ENCODE assay signal across 25 mouse cellular contexts in genomic region chr3:103246627-103247260, GRCm38 (mm10). TPM values are rescaled to one million over a fixed set of nuclear protein-coding genes. Genes with fewer than 3 reads are reported as not detected.
DNase-seq lines count a peak whose midpoint lies in the region; ATAC-seq and TF ChIP-seq lines count a peak whose summit lies in the region.
"Had no signal": no experiment of that assay in that cellular context is flagged by ENCODE, and none has a peak within 500 bp of the region (broad histone marks: within the 10 kb centered on the region; RNA-seq: fewer than 3 reads in every experiment).

No protein-coding gene starts in this region.

- no peak overlapping the region for H3K4me2 ChIP-seq in forebrain, embryonic 14.5 days (ENCODE audit: low read length)
- no peak overlapping the region for H3K4me2 ChIP-seq in forebrain, embryonic 13.5 days
- H3K4me2 ChIP-seq in hindbrain, postnatal 0 days (ENCODE audit: low read depth, low read length) = no peak overlapping the region
- peak overlapping the region; percentile 9; the same call in 1 of the 2 replicates for H3K4me2 ChIP-seq in neural tube, embryonic 15.5 days
- H3K4me2 ChIP-seq: embryonic facial prominence, embryonic 12.5 days; forebrain, embryonic 15.5 days; midbrain, embryonic 15.5 days; stomach, embryonic 15.5 days had no signal

- no peak overlapping the region for H3K27ac ChIP-seq in forebrain, embryonic 14.5 days (ENCODE audit: low read depth, low read length)
- no peak overlapping the region for H3K27ac ChIP-seq in forebrain, embryonic 13.5 days
- no peak overlapping the region for H3K27ac ChIP-seq in hindbrain, postnatal 0 days
- no peak overlapping the region for H3K27ac ChIP-seq in hindbrain, embryonic 10.5 days
- 0 out of 2 replicates have a peak overlapping the region, but pooled peaks have one; percentile 14 for H3K27ac ChIP-seq in neural tube, embryonic 15.5 days (replicated peaks)
- H3K27ac ChIP-seq: embryonic facial prominence, embryonic 12.5 days; forebrain, embryonic 15.5 days; heart, embryonic 10.5 days; kidney, postnatal 0 days; midbrain, embryonic 15.5 days; stomach, embryonic 15.5 days had no signal

- H3K4me1 ChIP-seq in forebrain, embryonic 14.5 days (ENCODE audit: control insufficient read depth, insufficient read depth, low read length) = no peaks in the 10 kb centered on the region
- H3K4me1 ChIP-seq in forebrain, embryonic 13.5 days = no peaks in the 10 kb centered on the region
- H3K4me1 ChIP-seq in hindbrain, postnatal 0 days (ENCODE audit: insufficient read depth, low read length) = no peaks in the 10 kb centered on the region
- 0 out of 2 replicates have a peak, but pooled peaks cover 2% of the 10 kb centered on the region for H3K4me1 ChIP-seq in hindbrain, embryonic 10.5 days (replicated peaks)
- peaks cover 4% of the 10 kb centered on the region for H3K4me1 ChIP-seq in neural tube, embryonic 15.5 days
- H3K4me1 ChIP-seq: embryonic facial prominence, embryonic 12.5 days; forebrain, embryonic 15.5 days; heart, embryonic 10.5 days; midbrain, embryonic 15.5 days; stomach, embryonic 15.5 days had no signal

- H3K9me3 ChIP-seq in forebrain, embryonic 14.5 days (replicated peaks; ENCODE audit: control insufficient read depth, low read length) = no peaks in the 10 kb centered on the region
- H3K9me3 ChIP-seq in forebrain, embryonic 13.5 days (replicated peaks) = no peaks in the 10 kb centered on the region
- H3K9me3 ChIP-seq in hindbrain, postnatal 0 days (ENCODE audit: low read length) = no peaks in the 10 kb centered on the region
- H3K9me3 ChIP-seq in hindbrain, embryonic 10.5 days = no peaks in the 10 kb centered on the region
- H3K9me3 ChIP-seq in neural tube, embryonic 15.5 days (replicated peaks) = no peaks in the 10 kb centered on the region
- H3K9me3 ChIP-seq: embryonic facial prominence, embryonic 12.5 days; forebrain, embryonic 15.5 days; heart, embryonic 10.5 days; midbrain, embryonic 15.5 days; stomach, embryonic 15.5 days had no signal

- peak; percentile 2 for DNase-seq in forebrain, embryonic 14.5 days (ENCODE audit: low spot score)
- peak; percentile 7 for DNase-seq in hindbrain, postnatal 0 days (ENCODE audit: low spot score)
- DNase-seq in hindbrain, embryonic 10.5 days (ENCODE audit: low spot score) = no peak
- no peak for DNase-seq in neural tube, embryonic 10.5 days (ENCODE audit: extremely low spot score, low spot score)
- DNase-seq in T-cell, adult 2 months (ENCODE audit: low spot score) = no peak
- DNase-seq: adrenal gland, postnatal 25 days; cerebellum, adult 11-12 months; cerebellum, postnatal 25 days; heart, postnatal 4 days; kidney, adult 18-20 months; layer of hippocampus, adult 9-11 months; liver, postnatal 0 days; lung, postnatal 36 days; thymus, adult 2 months; thymus, postnatal 4 days had no signal

- TF ChIP-seq CTCF in hindbrain, postnatal 0 days (IDR thresholded peaks at IDR 0.05; ENCODE audit: low read depth) = no peak

- no peak overlapping the region for H3K4me3 ChIP-seq in forebrain, embryonic 14.5 days (ENCODE audit: low read depth, low read length)
- H3K4me3 ChIP-seq in forebrain, embryonic 13.5 days = no peak overlapping the region
- H3K4me3 ChIP-seq in hindbrain, postnatal 0 days (ENCODE audit: low read length) = no peak overlapping the region
- no peak overlapping the region for H3K4me3 ChIP-seq in hindbrain, embryonic 10.5 days
- H3K4me3 ChIP-seq in neural tube, embryonic 15.5 days (replicated peaks) = no peak overlapping the region
- H3K4me3 ChIP-seq: embryonic facial prominence, embryonic 12.5 days; forebrain, embryonic 15.5 days; heart, embryonic 10.5 days; midbrain, embryonic 15.5 days; myocyte; stomach, embryonic 15.5 days had no signal

- ATAC-seq in forebrain, embryonic 14.5 days = no peak
- no peak for ATAC-seq in forebrain, embryonic 13.5 days
- 0 out of 2 replicates have a peak, but pooled peaks have one; percentile 35 for ATAC-seq in hindbrain, postnatal 0 days
- ATAC-seq in neural tube, embryonic 15.5 days (ENCODE audit: low FRiP score) = peak; percentile 70
- ATAC-seq in megakaryocyte progenitor cell, adult 5-6 weeks (replicated peaks; ENCODE audit: poor library complexity) = 0 out of 2 replicates have a peak, but pooled peaks have one; percentile 14
- ATAC-seq: forebrain, embryonic 15.5 days; liver, postnatal 0 days; midbrain, embryonic 15.5 days had no signal

- no peak overlapping the region for H3K9ac ChIP-seq in forebrain, embryonic 14.5 days (ENCODE audit: low read length)
- H3K9ac ChIP-seq in forebrain, embryonic 13.5 days = no peak overlapping the region
- H3K9ac ChIP-seq in hindbrain, postnatal 0 days (replicated peaks; ENCODE audit: low read length) = no peak overlapping the region
- no peak overlapping the region for H3K9ac ChIP-seq in neural tube, embryonic 15.5 days (replicated peaks)
- H3K9ac ChIP-seq: embryonic facial prominence, embryonic 12.5 days; forebrain, embryonic 15.5 days; liver, postnatal 0 days; midbrain, embryonic 15.5 days; stomach, embryonic 15.5 days had no signal

- 82% methylated on average over 17 of the region's 17 CpGs for WGBS in forebrain, embryonic 14.5 days
- WGBS in forebrain, embryonic 13.5 days = 88% methylated on average over 17 of the region's 17 CpGs
- 61% methylated on average over 17 of the region's 17 CpGs for WGBS in hindbrain, postnatal 0 days
- 87% methylated on average over 17 of the region's 17 CpGs for WGBS in hindbrain, embryonic 10.5 days
- 66% methylated on average over 17 of the region's 17 CpGs for WGBS in neural tube, embryonic 15.5 days

- no peaks in the 10 kb centered on the region for H3K36me3 ChIP-seq in forebrain, embryonic 14.5 days (ENCODE audit: control insufficient read depth, insufficient read depth, low read length)
- H3K36me3 ChIP-seq in forebrain, embryonic 13.5 days (ENCODE audit: poor library complexity, severe bottlenecking) = no peaks in the 10 kb centered on the region
- H3K36me3 ChIP-seq in hindbrain, postnatal 0 days (ENCODE audit: insufficient read depth, low read length) = no peaks in the 10 kb centered on the region
- no peaks in the 10 kb centered on the region for H3K36me3 ChIP-seq in hindbrain, embryonic 10.5 days
- no peaks in the 10 kb centered on the region for H3K36me3 ChIP-seq in neural tube, embryonic 15.5 days
- H3K36me3 ChIP-seq: embryonic facial prominence, embryonic 12.5 days; forebrain, embryonic 15.5 days; heart, embryonic 10.5 days; midbrain, embryonic 15.5 days; stomach, embryonic 15.5 days had no signal

- no peaks in the 10 kb centered on the region for H3K27me3 ChIP-seq in forebrain, embryonic 14.5 days (replicated peaks; ENCODE audit: control insufficient read depth, insufficient read depth, low read length)
- no peaks in the 10 kb centered on the region for H3K27me3 ChIP-seq in forebrain, embryonic 13.5 days
- no peaks in the 10 kb centered on the region for H3K27me3 ChIP-seq in hindbrain, postnatal 0 days (ENCODE audit: insufficient read depth, low read length)
- no peaks in the 10 kb centered on the region for H3K27me3 ChIP-seq in hindbrain, embryonic 10.5 days (ENCODE audit: insufficient read depth, poor library complexity, severe bottlenecking)
- H3K27me3 ChIP-seq in neural tube, embryonic 15.5 days (replicated peaks) = no peaks in the 10 kb centered on the region
- H3K27me3 ChIP-seq: embryonic facial prominence, embryonic 12.5 days; forebrain, embryonic 15.5 days; midbrain, embryonic 15.5 days; stomach, embryonic 15.5 days had no signal

RNA-seq across cellular contexts. Expression of gene Trim33, which starts 32.3 kb away (rescaled TPM):
- polyA plus RNA-seq in forebrain, embryonic 14.5 days (2014; fragmentation: Nextera tagmentation; extraction: Ambion mirVana) = 20.1 and 21.8 TPM in 2 replicates
- 33.0 and 33.7 TPM in 2 replicates for polyA plus RNA-seq in forebrain, embryonic 13.5 days (2015; fragmentation: Nextera tagmentation; extraction: Ambion mirVana)
- total RNA-seq in hindbrain, postnatal 0 days (2014; rRNA removed) = 45.9 and 63.3 TPM in 2 replicates
- 19.3 and 19.9 TPM in 2 replicates for polyA plus RNA-seq in hindbrain, postnatal 0 days (2015; fragmentation: Nextera tagmentation; extraction: Ambion mirVana)
- polyA plus RNA-seq in hindbrain, embryonic 10.5 days (2016; fragmentation: Nextera tagmentation; extraction: Ambion mirVana) = 26.2 and 29.4 TPM in 2 replicates
- polyA plus RNA-seq in neural tube, embryonic 15.5 days (2015; fragmentation: Nextera tagmentation; extraction: Ambion mirVana) = 20.6 and 26.9 TPM in 2 replicates
- 97.0 and 110 TPM in 2 replicates for total RNA-seq in megakaryocyte progenitor cell, adult 5-6 weeks (2015)
- total RNA-seq in megakaryocyte progenitor cell, adult 5-6 weeks (2017) = 47.9 and 54.6 TPM in 2 replicates

Comparison
In these comparisons a context has a peak if more than half of its experiments do, and no peak if none do; other contexts are left out.
1. DNase-seq: peak in forebrain, embryonic 14.5 days (single experiment) and hindbrain, postnatal 0 days (single experiment); none in hindbrain, embryonic 10.5 days (single experiment), neural tube, embryonic 10.5 days (single experiment) and T-cell, adult 2 months (single experiment).
2. ATAC-seq: peak in hindbrain, postnatal 0 days (single experiment), neural tube, embryonic 15.5 days (single experiment) and megakaryocyte progenitor cell, adult 5-6 weeks (single experiment); none in forebrain, embryonic 14.5 days (single experiment) and forebrain, embryonic 13.5 days (single experiment).